8 mouse cellular contexts compared by ENCODE assay signal in the genomic region with DNA sequence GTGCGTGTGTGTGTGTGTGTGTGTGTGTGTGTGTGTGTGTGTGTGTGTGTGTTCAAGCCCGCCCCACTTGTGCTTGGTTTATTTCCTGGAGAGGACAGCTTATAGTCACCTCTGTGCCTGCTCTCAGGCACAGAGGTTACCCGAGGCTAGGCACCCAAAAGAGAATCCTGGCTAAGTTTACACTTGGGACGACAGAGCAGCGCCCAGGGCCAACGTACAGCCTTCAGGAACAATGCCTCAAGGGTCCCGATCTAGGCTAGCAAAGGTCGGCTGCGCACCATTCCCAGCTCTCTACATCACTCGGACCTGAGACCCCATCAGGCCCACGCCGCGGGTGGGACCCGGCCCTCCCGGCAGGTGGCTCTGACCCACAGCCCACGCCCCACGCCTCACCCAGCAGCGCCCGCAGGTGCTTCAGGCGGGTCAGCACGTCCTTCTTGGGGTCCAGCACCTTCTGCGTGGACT. TPM values are rescaled to one million over a fixed set of nuclear protein-coding genes. Genes with fewer than 3 reads are reported as not detected.
DNase-seq lines count a peak whose midpoint lies in the region; ATAC-seq and TF ChIP-seq lines count a peak whose summit lies in the region.

No protein-coding gene starts in this region.

- H3K9ac ChIP-seq in hindbrain, embryonic 14.5 days: peak overlapping the region; percentile 88

- no peaks in the 10 kb centered on the region for H3K36me3 ChIP-seq in spleen, adult 2 months (ENCODE audit: control insufficient read depth, insufficient read depth, low read length)
- no peaks in the 10 kb centered on the region for H3K36me3 ChIP-seq in hindbrain, embryonic 14.5 days (replicated peaks; ENCODE audit: control insufficient read depth, insufficient read depth)

- WGBS in spleen, adult 2 months: 0% methylated on average over 22 of the region's 22 CpGs
- under 1% methylated on average over 22 of the region's 22 CpGs for WGBS in hindbrain, embryonic 14.5 days

- peak overlapping the region; percentile 57 for H3K4me2 ChIP-seq in hindbrain, embryonic 14.5 days (replicated peaks)

- ATAC-seq in hindbrain, embryonic 14.5 days (ENCODE audit: low FRiP score): peak; percentile 1; the same call in 1 of the 2 replicates

- H3K27ac ChIP-seq in spleen, adult 2 months (ENCODE audit: insufficient read depth, low read length): peak overlapping the region; percentile 67
- H3K27ac ChIP-seq in hindbrain, embryonic 14.5 days: peak overlapping the region; percentile 65

- no peaks in the 10 kb centered on the region; the same call in 1 of the 2 replicates for H3K27me3 ChIP-seq in spleen, adult 2 months (ENCODE audit: control insufficient read depth, insufficient read depth, low read length)
- H3K27me3 ChIP-seq in hindbrain, embryonic 14.5 days (ENCODE audit: control insufficient read depth, insufficient read depth, low read length): no peaks in the 10 kb centered on the region

- TF ChIP-seq POLR2A in spleen, adult 2 months (IDR thresholded peaks at IDR 0.05; ENCODE audit: low read depth, low read length): no peak

- H3K4me1 ChIP-seq in spleen, adult 2 months (ENCODE audit: control insufficient read depth, insufficient read depth, insufficient read length): peaks cover 3% of the 10 kb centered on the region; the same call in 1 of the 2 replicates
- peaks cover 17% of the 10 kb centered on the region for H3K4me1 ChIP-seq in hindbrain, embryonic 14.5 days (replicated peaks; ENCODE audit: control insufficient read depth, insufficient read depth, low read length)

- peak overlapping the region; percentile 78 for H3K4me3 ChIP-seq in spleen, adult 2 months (ENCODE audit: extremely low read depth, insufficient read depth, insufficient read length)
- H3K4me3 ChIP-seq in hindbrain, embryonic 14.5 days (replicated peaks; ENCODE audit: low read length): peak overlapping the region; percentile 87

- no peaks in the 10 kb centered on the region for H3K9me3 ChIP-seq in hindbrain, embryonic 14.5 days (ENCODE audit: control insufficient read depth, low read length)

- DNase-seq in adrenal gland, postnatal 4 days (ENCODE audit: low spot score in 2 of 2): peak; percentile 12 to 23
- no peak for DNase-seq in adrenal gland, postnatal 25 days
- DNase-seq in spleen, adult 2 months (ENCODE audit: low read depth in 1 of 2, low spot score in 2 of 2): peak in 1 of 2 experiments; percentile 12
- DNase-seq in spleen, adult 18-20 months: no peak
- DNase-seq in hindbrain, embryonic 14.5 days (ENCODE audit: low spot score): no peak
- DNase-seq in mesoderm, embryonic 11.5 days (ENCODE audit: low read depth, low spot score): peak; percentile 36
- DNase-seq in urinary bladder, postnatal 14 days (ENCODE audit: low spot score): no peak
- no peak for DNase-seq in urinary bladder, postnatal 10 days (ENCODE audit: low spot score)

- no peak for TF ChIP-seq CTCF in spleen, adult 2 months (IDR thresholded peaks at IDR 0.05; ENCODE audit: extremely low read depth, insufficient read depth, insufficient read length, insufficient replicate concordance)

RNA-seq across cellular contexts. Expression of a gene that starts 0.7 kb away (rescaled TPM):
- total RNA-seq in adrenal gland, postnatal 4 days (2021): 10 to 100 TPM; 17.0 to 20.6 TPM
- 32.3 and 38.0 TPM in 2 replicates for total RNA-seq in adrenal gland, postnatal 25 days (2021)
- 8.3 and 8.6 TPM in 2 replicates for polyA plus RNA-seq in spleen, adult 2 months (2012; rRNA removed)
- polyA plus RNA-seq in hindbrain, embryonic 14.5 days (2014; fragmentation: Nextera tagmentation; extraction: Ambion mirVana): 12.0 and 14.2 TPM in 2 replicates

Comparison
In these comparisons a context has a peak if more than half of its experiments do, and no peak if none do; other contexts are left out.
1. DNase-seq: peak in adrenal gland, postnatal 4 days (2 of 2) and mesoderm, embryonic 11.5 days (single experiment); none in adrenal gland, postnatal 25 days (single experiment), spleen, adult 18-20 months (0 of 2), hindbrain, embryonic 14.5 days (single experiment), urinary bladder, postnatal 14 days (single experiment) and urinary bladder, postnatal 10 days (single experiment).